Mouse (Mus musculus): ENCODE data around the gene Metap1d.

Gene Metap1d

DNA sequence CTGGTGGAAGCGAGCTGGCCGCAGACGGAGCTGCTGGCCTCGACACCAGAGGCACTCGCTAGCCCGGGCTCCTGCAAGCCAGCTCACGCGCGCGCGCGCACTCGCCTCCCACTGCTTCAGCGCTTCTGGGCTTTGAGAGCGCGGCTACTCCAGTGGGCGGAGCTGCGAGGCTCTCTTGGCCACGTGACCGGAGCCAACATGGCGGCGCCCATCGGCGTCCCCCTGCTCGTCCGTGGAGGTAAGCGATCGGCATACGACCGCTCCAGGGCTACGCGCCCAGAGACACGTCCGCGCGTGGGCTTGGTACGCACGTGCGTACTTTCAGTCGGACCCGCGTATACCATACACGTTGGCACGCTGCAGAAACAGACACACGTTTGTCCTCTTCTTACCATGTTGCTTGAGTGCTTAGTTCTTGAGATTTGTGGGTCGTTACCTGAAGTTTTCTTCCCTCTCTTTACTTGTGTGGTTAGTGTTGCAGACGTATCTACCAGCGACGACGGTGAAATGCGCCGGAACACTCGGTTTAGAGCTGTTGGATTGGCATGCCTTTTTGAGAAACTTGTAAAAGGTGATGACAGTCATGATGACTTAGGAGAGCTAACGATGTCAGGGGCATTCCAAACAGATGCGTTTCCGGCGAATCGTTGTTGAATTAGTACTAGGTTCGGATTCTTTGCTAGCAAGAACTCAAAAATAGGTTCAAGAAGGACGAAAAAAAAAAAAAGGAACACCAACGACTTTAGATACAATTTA, at the start of gene Metap1d:
Metap1d (plus strand) TSS at position 116 of the 756 bp plus-strand sequence.
- peak; percentile 90 to 94 for DNase-seq

DNA sequence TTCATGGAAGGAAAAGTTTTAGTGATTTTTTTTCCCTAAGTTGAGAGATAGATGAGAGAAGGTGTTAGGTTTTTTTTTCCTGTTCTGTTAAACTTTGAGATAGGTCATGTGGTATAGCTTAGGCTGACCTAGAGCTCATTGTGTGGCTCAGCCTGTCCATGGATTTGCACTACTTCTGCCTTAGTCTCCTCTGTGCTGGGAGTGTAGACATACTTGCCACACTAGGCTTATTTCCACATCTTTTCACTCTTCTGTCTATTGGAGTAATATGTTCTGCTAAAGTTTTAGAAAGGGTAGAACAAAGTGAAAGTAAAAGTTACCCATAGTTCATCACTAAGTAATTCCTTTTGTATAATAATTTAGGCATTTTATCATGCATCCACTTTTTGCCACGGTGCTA, 47.5 kb upstream of the Metap1d start:
- DNase-seq, result no peak

DNA sequence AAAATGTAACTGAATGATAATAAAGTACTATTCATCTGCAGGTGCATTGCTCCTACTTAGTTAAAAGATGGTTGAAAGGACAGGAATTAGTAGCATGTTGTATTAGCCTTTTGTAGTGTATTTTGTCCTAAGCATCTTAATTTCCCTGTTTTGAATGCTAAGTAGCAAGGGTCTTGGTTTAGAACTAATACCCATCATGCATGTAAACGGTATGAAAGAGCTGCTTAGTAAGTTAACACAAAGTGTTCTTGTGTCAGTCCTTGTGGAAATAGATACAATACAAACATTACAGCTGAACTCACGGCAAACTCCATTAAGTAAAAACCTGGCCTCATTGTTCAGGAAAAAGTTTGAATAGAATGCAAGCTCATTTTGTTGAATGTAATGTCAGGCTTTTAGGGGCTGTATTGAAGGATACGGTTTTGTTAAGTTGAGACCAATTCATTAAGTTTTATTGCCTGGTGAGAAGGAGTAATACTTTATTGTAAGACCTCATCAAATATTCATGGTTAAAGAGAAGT, 34.3 kb upstream of the Metap1d start:
- DNase-seq, result no peak

DNA sequence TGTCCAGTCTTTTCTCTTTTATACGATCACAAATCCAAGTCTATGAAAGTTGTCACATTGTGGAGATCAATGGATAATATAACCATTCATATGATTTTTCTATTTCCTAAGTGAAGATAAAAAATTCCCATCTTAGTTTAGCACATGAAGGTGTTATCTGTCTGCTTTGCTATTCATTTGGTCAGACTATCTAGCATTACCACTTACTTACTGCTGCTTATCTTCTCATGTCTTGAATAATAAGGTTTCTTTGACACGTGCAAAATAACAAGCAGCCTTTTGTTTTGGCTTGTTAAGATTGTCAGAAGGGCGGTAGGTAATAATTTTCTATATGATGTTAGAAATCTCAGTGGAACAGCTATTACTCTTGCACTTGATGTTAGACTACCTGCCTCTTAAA, 33.7 kb upstream of the Metap1d start:
- DNase-seq, result no peak

DNA sequence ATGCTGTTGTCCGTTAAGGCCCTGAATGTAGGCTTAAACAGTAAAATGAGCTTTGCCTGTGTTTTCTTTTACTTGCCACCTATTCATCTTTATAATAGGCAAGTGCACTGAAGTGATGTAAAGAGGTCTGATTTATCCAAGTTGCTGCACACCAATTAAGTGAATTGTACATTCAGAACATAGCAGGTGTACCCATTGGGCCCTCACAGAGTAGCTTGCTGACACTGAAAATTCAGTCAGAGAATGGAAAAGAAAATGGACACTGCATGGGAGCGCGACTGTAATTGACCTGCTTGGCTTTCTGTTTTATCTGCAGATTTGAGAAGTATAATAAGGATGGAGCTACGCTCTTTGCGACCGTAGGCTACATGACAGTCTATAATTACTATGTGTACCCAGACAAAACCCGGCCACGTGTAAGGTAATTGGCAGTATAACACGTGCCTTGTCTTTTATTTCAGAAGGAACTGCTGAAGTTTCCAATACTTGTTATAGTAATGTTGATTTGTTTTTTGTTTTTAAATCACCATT, 32.1 kb upstream of the Metap1d start:
- no peak for DNase-seq

DNA sequence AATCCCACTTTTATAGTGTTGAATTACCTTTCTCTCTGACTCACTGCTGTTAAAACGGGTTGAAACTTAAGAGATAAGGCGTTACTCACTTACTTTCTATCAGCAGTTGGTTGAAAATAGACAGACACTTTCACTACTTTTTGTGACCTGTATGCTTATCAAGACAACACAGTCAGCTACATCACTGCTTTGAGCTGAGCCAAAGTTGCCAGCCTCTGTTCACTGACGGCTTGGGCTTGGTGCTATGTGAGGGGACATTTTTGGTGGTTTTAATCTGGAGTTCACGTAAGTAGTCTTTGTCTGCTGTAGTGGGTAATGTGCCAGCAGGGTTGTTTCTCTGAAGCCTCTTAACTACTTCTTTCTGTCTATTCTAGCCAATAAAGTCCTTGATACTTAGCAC, 28.5 kb upstream of the Metap1d start:
- no peak for DNase-seq

DNA sequence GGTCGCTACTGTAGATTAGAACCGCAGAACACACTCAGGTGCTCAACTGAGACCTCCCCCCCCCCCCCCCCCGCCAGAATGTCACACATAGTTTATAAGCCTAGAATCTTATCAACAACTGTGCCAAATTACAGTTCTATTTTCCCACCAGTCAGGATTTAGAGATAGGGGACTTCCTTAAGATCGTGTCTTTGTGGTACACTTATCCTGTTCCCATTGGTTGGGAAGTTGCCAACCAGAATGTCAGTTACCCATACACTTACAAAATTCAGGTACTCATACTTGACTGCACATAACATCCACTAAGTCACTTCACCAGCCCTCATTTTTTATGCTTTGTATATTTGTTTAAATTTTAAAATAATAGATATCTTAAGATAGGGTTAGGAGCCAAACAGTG, 17.6 kb upstream of the Metap1d start:
- no peak for DNase-seq

DNA sequence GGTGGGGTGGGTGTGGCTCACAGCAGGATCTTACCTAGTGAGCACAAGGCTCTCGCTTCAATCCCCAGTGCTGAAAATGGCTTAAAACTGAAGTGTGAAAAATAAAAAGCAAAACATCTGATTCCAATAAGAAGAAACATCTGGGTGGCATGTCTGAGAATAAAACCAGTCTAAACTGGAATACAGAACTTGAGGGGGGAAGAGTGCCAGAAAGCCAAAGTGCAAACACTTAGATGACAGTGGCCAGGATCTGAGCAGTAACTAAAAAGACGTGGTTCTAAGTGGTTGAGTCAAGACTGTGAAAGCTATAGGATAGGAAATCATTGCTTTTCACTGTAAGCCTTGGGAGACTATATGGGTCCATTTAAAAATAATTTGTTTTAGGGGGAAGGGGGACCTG, 9.7 kb upstream of the Metap1d start:
- no peak for DNase-seq

DNA sequence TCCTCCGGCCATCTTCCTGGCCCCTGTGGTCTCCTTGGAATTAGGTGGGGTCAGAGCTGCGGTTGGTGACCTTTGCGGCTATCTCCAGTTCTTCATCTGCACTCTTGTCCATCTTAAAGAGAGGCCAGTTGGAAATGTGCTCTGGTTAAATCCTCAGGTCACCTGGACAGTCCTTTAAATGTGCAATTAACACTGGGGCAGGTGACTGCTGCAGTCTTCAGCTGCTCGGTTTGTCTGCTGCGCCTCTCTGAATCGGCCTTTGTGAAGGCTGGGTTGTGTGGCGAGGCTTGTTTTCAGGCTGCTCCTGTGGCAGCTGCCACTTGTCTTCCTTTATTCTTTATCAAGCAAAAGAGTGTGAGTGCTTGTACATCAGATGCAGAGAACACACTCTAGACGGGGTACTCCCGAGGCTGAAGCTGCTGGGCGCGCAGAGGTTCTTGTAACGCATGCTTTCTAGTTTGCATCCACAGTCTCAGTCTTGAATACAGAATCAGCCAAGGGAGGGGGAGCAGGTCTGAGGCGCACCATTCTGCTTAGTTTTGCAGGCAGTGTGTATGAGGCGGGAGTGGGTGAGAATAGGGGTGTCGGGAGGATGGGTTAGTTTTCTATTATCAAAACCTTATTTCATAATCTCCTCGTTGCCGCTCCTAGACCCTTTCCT, 7.4 kb upstream of the Metap1d start:
- no peak for DNase-seq

DNA sequence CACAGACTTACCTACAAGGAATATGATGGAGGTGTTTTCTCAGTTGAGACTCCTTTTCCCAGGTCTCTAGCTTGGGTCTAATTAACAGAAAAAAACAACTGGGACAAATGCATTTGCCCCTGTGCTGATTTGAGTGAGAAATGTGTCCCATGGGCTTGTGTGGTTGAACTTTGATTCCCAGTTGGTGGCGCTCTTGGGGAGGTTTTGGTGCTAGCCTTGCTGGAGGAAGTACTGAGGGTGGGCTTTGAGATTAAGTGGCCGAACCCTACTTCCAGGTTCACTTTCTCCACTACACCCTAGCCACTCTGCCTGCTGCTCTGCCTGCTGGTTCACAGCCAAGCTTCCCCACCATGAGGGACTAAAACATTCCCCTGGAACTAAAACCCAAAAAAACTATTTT, 3.5 kb upstream of the Metap1d start:
- DNase-seq, result peak; percentile 15 to 18

DNA sequence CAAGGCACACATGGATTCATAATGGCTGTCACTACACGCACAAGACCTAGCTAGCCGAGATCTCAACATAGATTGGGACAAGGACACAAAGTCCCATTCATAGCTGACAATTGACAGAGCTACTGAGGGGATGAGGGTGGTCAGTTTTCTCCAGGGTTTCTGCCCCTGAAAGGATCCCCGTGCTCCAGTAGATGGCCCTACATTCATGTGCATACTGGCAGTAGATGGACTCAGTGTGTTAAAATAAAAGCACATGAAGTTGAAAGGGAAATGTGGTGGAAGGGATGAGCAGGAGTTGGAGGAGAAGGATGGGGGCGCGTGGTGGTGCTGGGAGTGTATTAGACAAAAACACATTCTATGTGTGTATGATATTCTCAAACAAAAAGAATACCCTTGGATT, 1.3 kb upstream of the Metap1d start:
- DNase-seq, result no peak

DNA sequence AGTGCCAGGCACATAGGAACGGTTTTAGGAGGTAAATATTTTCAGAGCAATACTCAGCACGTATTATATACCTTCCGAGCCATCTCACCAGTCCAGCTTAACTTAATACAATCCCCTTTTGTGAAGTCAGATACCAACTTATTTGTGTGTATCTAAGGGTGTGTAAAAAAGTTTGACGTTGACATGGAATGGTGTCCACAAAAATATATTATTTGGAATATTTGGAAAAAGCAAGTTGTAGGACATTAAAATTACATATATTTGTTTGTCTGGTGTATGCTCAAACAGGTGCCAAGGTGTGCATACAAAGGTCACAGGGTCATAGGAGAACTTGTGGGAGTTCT, 813 bp downstream of the Metap1d start:
- no peak for DNase-seq

DNA sequence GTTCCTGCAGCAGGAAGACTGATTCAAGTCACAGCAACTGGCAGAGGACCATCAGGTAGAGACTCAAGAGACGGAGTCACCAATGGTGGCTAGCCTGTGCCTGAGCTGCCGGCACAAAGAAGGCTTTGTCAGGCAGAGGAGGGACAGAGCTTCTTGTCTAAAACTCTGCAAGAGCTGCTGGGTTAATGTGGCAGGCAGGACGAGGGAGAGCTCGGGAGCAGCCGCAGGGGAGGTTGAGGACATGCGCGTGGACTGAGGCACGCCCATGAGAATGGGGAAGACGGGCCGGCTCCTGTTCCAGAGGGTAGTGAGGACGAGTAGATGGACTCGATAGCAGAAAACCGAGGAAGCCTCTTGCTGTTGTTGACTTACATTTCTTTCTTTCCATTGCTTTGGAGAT, 5.5 kb downstream of the Metap1d start:
- no peak for DNase-seq

DNA sequence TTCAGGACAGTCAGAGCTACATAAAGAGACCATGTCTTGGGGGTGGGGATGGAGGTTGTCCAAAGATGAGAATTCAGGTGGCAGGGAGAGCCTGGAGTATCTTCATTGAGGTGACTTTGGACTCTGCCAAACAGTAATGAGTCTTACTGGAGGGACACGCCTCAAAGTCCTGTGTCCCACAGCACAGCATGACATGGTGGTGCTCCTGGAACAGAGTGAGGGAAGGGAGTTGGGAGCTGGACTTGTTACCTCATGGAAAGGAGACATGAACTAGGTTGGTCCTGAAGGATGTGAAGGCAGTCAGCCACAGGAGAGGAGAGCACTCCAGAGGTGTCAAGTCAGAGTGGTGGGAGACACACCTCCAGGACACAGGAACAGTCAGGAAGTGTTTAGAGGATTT, 6.6 kb downstream of the Metap1d start:
- no peak for DNase-seq

DNA sequence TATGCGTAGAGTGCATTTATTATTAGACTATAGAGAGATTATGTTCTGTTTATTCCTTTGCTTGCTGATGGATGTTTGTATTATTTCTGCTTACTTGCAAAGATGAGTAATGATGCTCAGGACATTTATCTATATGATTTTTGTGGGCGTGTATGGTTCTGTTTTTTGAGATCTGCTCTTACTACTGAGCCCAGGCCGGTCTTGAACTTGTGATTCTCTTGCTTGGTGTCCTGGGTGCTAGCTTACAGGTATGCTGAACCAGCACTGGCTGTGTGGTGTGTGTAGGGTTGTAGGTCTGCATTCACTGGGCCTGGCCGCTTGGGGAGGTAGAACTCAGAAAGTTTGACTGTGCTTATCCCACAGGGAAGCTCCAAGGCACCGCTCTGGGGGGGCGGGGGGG, 8.1 kb downstream of the Metap1d start:
- no peak for DNase-seq

DNA sequence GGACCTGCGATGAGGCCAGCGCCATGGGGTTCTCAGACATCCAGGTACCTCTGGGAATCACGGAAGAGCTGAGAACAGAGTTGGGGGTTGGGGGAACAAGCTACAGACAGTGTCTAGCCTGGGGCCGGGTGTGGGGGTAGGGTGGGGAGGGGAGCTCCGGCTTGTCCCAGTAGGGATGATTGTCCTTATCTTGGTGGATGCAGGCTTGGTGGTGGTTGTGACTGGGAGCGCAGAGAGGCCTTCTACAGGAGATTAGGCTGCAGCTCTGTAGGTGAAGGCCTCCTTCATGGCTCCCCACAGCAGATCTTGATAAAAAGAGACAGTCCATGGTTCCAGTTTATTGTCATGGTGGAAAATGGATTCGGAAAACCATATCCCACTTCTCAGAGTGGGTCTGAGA, 8.5 kb downstream of the Metap1d start:
- DNase-seq, result no peak

DNA sequence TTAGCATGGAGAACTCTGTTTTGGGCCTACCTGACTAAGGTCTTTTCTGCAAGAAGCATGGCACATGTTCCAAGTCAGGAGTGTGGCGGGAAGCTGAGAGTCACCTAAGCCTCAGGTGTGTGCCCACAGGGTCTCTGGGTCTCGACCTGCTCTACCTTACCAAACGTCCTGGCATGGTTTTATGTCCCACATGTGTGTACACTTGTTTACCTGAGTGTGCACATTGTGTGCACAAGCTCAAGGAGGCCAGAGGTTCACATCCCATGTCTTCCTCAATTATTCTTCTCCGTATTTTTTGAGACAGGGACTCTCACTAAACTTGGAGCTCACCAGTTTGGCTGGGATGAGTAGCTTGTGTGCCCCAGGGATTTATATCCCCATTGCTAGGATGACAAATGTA, 9.0 kb downstream of the Metap1d start:
- DNase-seq, result no peak

DNA sequence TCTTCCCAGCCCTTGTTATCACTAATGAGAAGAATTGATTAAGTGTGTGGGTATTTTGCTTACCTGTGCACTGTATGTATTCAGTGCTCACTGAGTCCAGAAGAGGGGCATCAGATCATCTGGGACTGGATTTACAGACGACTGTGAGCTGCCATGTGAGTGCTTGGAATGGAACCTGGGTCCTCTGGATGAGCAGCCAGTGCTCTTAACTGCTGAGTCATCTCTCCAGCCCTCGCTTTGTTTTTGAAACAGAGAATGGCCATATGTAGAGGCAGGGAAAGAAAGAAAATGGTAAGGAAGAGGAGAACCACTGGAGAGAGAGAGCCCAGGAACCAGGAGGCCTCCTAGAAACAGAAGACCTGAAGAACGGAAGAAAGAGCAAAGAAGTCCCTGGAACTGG, 9.5 kb downstream of the Metap1d start:
- DNase-seq, result no peak

DNA sequence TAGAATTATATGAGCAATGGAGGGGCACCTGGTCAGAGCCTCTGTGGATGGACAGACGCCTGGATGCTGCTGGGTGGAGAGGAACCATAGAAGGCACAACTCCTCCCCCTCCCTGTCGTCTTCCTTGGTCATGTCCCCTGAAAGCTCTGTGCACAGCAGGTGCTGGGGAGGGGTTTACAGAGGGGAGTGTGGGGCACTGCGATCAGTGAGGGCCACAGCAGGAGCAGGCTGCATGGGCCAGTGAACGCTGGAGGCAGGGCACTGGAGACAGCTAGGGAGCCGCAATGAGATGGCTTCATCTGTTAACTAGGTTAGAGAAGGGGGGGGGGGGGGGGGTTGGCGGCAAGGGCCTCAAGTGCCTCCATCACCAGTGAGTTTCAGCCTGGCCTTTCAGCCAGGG, 13.0 kb downstream of the Metap1d start:
- DNase-seq, result no peak

DNA sequence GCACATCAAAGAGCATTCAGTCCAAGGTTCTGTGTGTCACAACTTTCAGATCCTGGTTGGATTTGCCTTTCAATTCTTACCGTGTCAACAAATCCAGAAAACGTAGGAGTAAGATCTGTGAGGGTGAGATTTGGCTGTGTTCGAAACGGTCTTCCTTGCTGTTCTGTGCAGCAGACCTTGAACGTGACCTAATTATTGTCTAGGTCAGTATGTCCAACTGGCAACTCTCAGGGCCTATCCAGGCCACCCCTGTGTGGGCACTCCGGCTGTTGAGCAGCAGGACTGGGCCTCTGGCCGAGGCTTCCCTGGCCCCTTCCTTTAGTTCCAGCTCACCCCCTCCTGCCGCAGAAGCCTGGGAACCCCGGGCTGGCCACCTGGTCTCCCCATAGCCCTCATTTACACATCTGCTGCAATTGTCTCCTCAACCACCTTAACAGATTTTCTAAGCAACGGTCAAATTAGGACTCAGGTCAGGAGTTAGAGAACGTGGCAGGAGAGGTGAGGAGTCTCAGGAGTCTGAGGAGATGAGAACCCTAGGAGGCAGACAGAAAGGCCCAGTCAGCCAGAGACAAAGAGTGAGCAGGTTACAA, 13.9 kb downstream of the Metap1d start:
- no peak for DNase-seq

DNA sequence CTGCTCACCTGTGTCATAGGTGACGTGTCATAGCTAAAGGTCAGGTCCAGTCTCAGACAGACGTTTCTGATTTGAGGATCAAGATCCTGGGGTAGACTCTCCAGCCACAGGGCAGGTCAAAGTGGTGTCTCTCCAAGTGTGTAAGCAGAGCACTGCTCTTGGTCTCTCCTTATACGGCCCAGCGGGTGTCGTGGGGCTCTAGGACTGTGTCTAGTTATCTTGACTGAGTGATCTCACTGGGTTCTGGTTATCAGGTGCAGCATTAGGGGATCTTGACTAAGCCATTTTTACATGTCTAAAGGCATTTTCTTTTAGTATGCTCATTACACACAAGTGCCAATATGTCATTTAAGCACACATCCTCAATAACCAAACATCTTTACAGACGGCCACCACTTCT, 18.0 kb downstream of the Metap1d start:
- no peak for DNase-seq

DNA sequence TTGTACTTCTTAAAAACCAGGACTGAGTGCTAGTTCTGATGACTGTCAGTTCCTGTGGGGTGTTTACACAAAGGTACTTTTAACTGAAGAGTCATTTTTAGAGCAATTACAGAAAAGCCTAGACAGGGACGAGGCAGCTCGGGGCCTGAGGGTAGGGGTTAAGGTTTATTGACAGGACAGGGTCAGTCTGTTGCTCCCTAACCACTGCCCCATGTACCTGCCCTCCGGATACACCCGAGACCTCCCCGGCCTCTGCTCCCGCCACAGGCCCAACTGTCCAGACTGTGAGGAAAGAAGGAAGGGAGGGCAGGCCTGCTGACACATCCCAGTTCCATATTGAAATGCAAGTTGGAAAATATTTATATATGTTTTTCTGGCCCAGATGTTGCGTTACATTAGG, 20.8 kb downstream of the Metap1d start:
- DNase-seq, result no peak

DNA sequence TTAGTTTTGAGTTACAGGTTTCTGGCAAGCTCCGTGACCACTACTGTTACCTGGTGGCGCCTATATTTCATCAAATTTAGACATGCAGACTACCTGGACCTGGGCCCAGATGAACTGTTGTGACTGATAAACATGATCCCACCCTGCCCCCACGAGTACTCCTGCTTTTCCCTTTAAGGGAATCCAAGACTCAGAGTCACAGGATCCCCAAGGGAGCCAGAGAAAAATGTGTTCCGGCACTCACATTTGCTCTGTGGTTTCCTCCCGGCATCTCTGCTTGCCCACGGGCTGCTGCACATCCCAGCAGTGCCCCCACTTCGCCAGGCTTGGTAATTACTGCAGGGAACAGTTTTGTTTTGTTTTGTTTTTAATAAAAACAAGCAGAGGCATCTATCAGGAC, 21.3 kb downstream of the Metap1d start:
- DNase-seq, result no peak

DNA sequence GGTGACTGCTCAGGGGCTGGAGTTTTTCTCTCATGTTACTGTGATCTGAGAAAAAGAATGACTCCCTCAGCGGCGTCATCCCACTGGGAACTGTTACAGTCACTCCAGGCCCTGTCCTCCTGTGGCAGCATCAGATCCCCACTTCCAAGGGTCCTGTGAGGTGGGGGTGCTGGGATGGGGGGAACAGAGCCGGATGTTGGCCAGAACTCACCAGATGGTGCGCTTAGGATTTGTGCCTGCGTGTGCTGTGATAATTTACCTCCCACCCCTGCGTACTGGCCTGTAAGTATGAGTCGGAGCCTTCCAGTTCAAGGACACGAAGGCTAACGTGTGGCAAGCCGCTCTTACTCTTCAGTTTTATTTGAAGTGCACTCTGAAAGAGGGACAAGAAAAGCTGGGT, 22.2 kb downstream of the Metap1d start:
- no peak for DNase-seq
